Mouse (Mus musculus) right cerebral cortex, postnatal 14 days (tissue): ENCODE measurements at regions not wholly inside any gene's neighbourhood (a gene's known extent, or its start where the extent isn't known, plus 50 kb on each side); places are given as distances from the start of the nearest gene placed in this dataset.

Experiments
- DNase-seq: peaks from one replicate; pipeline ENCODE4 v3.0.0; 2022

DNA sequence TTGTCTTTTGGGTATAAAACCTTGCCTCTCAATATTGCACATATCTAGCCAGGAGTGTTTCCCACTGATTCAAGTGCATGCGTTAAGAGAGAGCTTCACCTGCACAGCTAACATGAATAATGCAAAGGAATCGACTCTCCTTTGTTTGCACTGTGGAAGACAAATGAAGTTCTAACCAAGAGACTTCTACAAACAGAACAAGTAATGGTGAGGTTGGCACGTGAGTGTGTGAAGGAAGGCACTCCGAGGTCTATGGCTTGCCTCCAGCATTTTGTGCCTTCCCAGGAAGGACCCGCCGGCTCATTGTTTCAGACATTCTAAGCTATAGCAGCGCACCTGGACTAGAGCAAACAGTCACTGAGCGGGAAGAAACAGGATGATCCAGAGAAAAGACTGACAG lies 238.5 kb upstream of the Gm5148 start:
- no peak for DNase-seq

- no peak for DNase-seq
These were observed 237.9 kb upstream of the Gm5148 start for GRCm38 (mm10) chr3:37962043-37962810.

GRCm38 (mm10) chr3:37958361-37958978 lies 234.2 kb upstream of the Gm5148 start:
- no peak for DNase-seq

GRCm38 (mm10) chr3:37956543-37956942 lies 232.3 kb upstream of the Gm5148 start:
- DNase-seq, result no peak

GRCm38 (mm10) chr3:37952891-37953290 lies 228.6 kb upstream of the Gm5148 start:
- peak; percentile 30 for DNase-seq

DNA sequence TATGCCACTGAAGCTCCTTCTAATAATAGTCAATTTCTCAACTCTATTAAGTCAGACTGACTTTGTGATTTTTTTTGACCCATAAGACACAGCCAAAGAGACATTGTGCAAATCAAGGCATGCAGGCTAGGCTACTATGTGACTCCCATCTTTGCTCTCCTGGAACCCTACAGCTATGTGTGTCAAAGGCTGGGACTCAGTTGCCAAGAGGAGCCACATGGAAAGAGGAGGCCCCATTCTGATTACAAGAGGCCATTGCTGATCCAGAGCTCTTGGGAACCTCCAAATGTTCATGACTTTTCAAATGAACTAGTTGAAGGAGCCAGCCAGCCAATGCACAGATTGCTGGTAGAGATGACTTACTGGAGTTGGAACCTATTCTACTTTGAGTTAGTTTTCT lies 228.0 kb upstream of the Gm5148 start:
- DNase-seq, result no peak

GRCm38 (mm10) chr3:37943661-37944060 lies 219.4 kb upstream of the Gm5148 start:
- no peak for DNase-seq

DNA sequence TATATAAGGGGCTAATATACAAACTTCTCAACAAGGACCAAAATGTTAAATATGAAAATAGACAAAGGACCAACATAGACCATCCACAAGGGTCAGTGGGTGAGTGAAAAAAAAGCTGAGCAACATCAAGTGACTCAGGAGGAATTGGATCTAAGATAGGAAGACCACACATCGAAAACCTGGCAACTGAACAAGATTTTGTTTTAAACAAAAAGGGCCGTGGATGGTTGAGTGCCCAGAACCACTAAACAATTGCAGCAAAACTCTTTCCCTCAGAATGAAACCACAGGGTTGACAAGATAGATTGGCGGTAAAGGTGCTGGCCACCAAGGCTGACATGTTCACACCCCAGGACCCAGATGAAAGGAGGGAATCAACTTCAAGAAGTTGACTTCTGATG lies 215.7 kb upstream of the Gm5148 start:
- DNase-seq, result no peak

- no peak for DNase-seq
These were observed 214.6 kb upstream of the Gm5148 start for GRCm38 (mm10) chr3:37938870-37939269.

DNA sequence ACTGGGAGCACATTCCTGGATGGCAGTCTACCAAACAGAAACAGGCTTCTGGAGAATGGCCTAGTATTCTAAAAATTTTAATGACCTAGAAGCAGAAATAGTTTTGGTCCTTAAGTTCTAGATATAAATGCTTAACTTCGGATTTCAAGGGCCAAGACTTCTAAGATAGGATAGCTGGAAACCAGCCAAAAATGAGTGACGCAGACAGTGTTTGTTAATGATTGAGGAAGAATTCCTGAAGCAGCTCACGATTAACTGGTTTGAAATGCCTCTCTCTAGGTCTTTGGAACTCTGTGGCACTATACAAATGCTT lies 213.9 kb upstream of the Gm5148 start:
- no peak for DNase-seq

DNA sequence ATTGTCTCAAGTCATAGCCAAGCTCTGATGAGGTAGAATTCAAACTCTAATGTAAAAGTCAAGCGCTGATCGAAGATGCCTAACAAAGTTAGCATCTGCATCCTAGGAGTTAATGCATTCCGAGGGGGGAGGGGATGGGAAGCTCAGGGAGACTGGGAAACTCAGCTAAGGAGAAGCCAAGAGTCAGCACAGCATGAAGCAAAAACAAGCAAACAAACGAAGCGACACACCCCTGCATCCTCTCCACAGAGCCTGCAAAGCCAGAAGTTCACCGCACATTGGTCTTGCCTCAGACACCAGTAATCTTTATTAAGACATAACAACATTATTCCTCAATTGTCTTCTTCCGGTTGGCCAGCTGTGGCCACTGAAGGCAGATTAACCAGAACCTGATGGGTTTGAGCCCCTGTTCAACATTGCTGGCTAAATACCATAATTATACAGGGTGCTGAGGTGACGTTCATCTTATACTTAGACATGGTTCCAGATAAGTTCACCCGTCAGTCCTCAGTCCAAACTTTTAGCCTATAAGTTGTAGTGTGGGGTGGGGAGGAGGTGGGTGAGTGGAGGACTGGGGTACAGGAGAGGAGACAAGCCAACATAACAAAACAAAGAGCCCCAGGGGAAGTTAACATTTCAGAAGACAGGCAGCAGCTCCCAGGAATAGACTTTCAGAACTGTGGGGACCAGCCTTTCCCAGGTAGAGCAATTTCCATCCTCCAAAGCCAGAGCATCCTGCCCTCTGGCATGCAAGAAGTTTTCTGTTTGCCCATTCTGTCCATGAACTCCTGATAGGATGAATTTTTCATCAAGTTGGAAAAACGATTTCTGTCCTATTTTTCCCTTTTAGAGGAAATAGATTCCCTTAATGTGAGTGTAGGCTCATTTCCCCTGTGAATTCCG lies 213.3 kb upstream of the Gm5148 start:
- DNase-seq, result no peak

- no peak for DNase-seq
These were observed 212.1 kb upstream of the Gm5148 start for GRCm38 (mm10) chr3:37936251-37936931.

GRCm38 (mm10) chr3:37934905-37935708 lies 210.8 kb upstream of the Gm5148 start:
- no peak for DNase-seq

DNA sequence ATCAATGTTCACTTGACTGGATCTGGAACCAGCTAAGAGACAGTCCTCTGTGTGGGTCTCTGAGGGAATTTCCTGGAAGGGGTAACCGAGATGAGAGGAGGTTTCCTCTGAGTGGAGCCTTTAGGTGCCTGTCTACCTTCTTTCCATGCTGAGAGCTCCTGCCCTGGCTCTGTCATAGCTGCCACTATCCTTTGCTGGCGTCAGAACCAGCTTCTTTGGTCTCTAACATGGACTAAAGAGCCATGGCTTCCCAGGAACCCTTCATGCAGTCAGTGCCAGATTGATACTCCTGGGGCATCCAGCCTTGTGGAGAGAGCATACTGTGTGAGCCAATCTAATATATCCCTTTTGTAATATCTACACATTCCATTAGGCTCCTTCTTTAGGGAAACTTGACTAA lies 209.9 kb upstream of the Gm5148 start:
- DNase-seq, result no peak

DNA sequence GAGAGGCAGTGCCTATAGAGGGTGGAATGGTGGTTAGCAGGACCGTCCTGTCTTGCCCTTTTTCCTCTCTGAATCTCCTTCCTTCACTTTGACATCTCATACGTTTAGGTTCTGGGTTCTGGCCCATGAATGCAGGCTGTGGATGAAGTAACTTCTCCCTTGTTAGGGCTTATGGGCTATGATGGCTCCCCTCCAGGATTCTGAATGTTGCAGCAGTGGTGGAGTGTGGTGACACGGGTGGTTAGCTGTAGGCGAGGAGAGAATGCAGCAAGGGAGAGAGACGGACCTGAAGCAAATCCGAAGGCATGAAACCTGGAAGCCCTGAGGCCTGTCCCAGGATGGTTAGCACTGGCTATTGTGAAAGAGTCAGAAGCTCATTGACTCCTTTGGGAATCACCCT lies 204.4 kb upstream of the Gm5148 start:
- DNase-seq, result no peak

- DNase-seq, result no peak
These were observed 195.3 kb upstream of the Gm5148 start for GRCm38 (mm10) chr3:37919450-37920156.

DNA sequence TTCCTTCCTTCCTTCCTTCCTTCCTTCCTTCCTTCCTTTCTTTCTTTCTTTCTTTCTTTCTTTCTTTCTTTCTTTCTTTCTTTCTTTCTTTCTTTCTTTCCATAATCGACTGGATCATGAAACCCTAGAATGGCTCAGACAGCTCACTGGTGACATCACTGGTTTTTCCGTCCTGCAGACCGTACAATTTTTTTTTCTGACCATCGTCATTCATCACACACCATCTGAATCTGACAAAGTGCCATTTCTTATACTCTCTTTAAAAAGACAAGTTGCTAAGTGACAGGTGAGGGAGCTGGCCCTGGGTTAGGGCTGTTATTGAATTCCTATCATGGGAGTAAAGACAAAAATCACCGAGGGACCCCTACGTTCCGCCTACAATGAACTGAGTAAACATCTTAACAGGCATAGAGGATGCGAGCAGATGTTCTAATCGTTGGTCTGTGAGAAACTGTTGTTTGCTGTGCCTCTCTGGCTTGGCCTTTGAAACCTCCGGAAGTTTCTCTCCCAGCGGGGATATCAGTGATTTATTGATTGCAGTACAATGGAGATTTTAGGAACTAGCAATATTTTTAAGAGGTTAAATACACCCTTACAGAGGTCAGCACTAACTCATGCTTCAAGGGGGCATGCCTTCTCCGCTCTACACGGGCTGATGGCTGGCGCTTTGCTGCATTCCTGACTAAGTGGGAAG lies 192.6 kb upstream of the Gm5148 start:
- no peak for DNase-seq

DNA sequence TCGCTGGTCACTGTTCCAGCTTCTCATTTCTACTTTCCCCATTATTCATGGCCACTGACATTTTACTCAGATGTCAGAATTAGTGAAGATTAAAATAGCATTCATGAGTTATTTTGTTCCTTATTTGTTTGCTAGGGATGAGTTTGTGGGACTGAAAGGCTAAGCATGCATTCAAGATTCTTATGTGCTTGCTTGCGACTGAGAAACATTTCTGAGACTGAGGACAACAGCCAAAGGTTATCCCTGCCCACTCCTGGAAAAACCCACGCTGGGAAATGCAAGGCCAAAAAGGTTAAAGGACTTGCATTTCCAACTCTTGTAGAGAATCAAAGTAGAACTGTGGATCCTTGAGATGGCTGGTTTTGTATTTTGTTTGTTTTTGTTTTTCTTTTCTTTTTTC lies 192.0 kb upstream of the Gm5148 start:
- no peak for DNase-seq

DNA sequence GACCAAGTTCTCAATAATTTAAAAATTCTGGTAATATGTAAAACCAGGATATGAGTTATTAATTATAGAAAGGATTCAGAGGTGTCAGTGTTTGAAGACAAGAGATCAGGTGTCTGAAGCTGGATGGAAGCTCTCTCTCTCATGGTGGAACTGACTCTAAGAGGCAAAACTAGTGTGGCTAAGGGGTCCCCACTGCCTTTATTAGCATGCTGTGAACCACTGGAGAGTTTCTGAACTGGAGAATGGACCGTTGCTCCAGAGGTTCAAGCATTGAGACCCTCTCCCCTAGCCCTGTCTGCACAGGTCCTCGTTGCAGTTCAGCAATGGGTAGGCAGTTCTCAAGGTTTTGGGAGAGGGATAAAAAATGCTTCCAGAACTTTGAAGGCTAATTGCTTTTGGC lies 191.4 kb upstream of the Gm5148 start:
- DNase-seq, result no peak

DNA sequence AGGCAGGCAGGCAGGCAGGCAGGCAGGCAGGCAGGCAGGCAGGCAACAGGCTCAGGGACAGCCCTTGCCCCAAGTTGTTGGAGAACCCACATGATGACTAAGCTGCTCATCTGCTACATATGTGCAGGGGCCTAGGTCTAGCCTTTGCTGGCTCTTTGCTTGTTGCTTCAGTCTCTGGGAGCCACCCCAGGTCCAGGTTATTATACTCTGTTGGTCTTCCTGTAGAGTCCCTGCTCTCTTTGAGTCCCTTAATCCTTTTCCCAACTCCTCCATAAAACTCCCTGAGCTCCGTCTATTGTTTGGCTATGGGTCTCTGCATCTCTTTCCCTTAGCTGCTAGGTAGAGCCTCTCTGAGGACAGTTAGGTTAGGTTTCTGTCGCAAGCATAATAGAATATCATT lies 189.8 kb upstream of the Gm5148 start:
- no peak for DNase-seq

GRCm38 (mm10) chr3:37909821-37910220 lies 185.5 kb upstream of the Gm5148 start:
- DNase-seq, result no peak
